Mouse (Mus musculus) lung, postnatal 10 days (tissue): ENCODE measurements around the gene St3gal6.
A peak's percentile ranks its signal among the peaks of the same experiment; 100 is the strongest.
"Not testable (repeated sequence)": the region's sequence is repeated elsewhere in the genome, so short reads cannot be mapped to it uniquely, and the experiment has no call there.

Experiments
- DNase-seq: peaks from one replicate; pipeline ENCODE4 v3.0.0; 2021

Gene St3gal6

DNA sequence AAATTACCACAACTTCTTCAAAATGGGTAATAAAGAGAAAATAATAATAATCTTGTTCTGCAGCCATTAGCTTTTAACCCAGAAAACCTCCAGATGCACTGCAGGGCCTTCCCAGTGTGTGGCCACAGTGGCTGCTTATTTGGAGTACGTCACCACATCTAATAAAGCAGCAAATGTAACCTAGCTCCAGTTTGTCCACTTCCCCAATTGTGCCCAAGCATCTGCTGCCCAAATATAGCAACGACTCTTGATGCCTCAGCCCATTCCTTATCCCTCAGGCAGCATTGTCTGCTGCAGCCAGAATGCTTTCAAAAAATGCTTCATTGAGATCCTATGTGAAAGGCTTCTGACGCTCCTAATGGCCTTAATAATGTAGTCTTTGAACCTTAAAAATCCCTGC is 49.2 kb downstream of the St3gal6 start:
- DNase-seq = no peak

DNA sequence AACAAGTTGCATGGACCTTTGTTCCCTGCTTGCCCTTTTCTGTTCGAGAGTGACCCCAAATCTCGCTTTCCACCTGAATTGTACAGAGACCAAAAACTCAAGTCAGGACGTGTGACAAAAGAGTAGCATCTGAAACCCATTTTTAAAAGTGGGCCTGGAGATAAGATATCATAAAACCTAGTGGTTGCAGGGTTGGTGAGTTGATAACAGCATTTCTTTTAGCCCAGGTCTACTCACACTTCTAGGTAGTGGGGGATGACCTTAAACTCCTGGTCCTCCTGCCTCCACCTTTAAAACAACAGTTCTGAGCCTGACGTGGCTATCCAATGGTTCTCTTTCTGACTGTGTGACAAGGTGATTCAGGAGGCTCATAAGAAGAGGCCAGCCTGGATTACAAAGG is 53.2 kb downstream of the St3gal6 start:
- no peak for DNase-seq

DNA sequence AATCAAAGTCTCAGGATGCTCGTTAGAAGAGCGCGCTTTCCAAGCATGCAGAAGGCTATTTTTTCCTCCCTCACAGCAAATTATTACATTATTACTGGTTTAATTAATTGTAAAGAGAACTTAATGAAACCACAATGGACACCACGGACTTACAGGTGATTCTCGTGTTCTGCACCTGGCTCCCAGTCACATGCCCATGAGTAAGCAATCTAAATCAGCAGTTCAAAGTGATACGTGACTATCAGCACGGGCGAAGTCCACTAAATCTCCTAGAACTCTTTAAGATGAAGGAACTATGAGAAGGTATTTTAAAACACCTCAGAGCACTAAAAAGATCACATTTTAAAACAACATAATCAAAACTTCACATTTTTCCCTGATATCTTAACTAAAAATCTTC is 54.0 kb downstream of the St3gal6 start:
- no peak for DNase-seq

DNA sequence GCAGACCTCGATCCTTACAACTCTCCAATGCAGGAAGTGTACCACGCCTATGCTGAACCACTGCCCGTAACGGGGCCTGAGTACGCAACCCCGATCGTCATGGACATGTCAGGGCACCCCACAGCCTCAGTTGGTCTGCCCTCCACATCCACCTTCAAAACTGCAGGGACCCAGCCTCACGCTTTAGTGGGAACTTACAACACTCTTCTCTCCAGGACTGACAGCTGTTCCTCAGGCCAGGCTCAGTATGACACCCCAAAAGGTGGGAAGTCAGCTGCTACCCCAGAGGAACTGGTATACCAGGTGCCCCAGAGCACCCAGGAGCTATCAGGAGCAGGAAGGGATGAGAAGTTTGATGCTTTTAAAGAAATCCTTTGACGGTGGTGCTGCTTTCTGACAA is 58.6 kb downstream of the St3gal6 start:
- no peak for DNase-seq

DNA sequence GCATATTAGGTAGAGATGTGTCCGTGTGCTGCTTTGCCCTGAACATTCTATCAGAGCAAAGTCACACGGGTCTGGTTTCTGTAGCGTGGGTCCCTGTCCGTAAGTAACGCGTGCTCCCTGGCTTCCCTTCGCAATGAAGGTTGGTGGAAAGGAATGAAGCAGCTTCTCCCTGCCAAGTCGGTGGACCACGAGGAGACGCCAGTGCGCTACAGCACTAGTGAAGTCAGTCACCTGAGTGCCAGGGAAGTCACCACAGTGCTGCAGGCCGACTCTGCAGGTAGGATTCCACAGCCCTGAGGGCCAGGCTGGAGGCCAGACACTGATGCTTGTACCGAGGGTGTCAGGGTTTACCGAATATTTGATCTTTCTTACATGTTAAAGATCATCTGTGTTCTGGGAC is 60.0 kb downstream of the St3gal6 start:
- no peak for DNase-seq

DNA sequence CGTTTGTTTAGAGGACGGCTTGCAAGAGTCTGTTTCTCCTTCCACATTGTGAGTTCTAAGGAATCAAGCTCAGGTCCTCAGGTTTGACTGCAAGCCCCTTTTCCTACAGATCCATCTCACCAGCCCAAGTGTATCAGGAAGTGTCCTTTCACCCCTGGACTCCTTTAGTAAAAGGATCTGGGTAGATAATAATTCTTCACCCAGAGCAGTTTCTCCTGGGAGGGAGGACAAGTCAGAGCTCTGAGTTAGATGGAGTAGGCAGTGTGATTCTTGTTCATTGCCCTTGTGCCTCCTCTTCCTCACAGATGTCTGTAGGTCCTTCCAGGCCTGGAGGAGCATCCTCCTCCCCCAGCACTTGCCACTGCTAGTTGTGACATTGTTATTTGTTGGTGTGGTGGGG is 61.5 kb downstream of the St3gal6 start:
- no peak for DNase-seq

DNA sequence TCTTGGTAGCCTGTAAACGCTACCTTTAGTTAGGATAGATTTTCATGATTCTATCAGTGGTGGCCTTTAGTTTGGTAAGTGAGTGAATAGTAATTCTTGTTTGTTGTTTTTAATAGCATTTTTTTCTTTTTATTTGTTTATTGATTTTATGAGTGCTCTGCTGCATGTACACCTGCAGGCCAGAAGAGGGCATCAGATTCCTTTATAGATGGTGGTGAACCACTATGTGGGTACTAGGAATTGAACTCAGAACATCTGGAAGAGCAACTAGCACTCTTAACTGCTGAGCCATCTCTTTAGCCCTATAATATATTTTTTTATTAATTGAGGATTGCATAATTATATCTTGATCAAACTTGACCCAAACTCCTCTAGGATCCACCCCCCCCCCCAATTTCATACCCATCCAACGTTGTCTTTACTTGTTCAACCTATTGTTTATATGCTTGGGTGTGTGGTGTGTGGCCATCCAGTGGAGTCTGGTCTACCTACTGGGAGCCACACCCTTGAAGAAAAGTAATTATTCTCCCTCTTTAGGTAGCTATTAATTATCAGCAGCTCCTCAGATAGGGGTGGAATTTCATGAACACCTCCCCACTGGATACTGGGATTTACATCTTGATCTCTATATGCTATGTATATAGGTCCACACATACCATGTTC is 62.1 kb downstream of the St3gal6 start:
- no peak for DNase-seq

DNA sequence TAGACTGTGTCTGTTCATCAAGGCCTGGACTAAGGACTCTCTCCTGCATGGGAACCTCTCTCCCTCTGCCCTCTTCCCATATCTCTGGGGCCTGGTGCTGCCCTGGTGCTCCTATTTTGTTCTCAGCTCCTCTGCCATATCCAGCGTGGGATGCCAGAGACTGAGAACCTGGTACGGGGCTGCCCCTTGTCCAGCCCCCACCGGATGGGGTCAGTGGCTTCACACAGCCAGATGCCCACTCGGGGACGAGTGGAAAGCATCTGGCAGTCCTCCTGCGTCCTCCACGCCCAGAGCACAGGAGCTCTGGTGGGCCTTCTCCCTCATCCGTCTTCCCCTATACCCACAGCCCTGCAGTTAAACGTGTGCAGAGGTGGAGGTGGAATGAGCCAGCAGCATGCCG is 63.7 kb downstream of the St3gal6 start:
- DNase-seq = no peak

DNA sequence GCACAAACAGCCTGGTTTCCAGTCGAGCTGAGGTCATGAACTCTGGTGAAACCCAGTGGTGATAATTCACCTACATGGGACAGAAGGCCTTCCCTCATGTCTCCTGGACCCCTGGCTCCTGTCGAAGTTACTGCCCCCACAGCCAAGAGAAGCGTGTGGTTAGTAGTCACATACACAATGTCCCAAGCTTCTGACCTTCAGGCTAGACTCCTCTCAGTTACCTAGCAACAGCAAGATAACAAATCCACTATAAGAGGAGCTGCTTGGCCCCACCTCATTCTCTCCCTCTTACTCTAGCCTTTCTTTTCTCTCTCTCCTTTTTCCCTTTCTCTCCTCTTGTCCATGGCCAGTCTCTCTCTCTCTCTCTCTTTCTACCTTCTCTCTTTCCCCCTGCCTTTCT is 64.1 kb downstream of the St3gal6 start:
- not testable (repeated sequence) for DNase-seq

DNA sequence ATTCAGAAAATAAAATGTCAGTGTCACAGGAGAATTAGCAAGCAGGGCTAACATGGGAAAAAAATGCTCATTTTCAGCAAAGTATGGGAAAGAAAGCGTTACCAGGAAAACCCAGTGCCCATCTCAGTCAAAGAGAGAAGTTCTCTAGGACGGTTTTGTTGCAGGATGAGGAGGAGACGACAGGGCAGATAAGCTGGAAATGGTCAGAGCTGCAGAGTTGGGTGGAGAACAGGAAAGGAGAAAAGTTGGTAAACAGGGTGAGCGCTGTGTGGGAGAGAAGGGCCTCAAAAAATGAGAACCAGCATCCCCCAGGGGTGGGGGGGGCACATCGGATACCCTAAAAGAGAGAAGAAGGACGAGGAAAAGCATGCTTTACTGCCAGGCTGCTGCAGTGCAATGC is 67.1 kb downstream of the St3gal6 start:
- no peak for DNase-seq

DNA sequence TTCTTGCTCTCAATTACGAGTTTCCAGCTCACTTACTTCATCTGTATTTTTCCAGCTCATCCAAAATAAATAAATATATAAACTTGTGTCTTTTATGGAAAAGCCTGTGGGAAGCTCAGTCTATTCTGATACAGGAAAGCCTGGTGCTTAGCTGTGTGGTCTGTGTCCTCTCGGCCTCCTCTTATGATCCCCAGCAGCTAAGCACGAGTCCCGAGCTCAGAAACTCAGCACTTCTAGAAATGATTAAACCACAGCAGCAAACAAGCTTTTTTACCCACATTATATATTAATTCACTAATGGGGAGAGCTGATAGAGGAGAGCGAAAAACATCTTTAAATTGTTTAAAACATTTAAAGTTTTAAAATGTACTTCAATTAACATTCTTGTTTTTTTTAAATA is 67.6 kb downstream of the St3gal6 start:
- no peak for DNase-seq

DNA sequence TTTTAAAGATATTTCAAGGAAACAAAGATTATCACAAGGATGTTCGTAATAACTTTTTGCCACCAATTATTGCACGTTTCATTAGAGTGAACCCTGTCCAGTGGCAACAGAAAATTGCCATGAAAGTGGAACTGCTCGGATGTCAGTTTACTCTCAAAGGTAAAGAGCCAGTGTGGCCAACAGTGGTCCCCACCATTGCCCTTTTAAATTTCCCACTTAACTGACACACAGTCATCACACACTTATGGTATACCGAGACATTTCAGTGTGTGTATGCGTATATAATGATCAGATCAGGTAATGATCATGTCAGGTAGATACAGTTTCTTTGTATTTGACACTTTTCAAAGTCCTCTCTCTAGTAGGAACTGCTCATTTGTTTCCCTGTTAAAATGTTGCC is 68.9 kb downstream of the St3gal6 start:
- DNase-seq = no peak

DNA sequence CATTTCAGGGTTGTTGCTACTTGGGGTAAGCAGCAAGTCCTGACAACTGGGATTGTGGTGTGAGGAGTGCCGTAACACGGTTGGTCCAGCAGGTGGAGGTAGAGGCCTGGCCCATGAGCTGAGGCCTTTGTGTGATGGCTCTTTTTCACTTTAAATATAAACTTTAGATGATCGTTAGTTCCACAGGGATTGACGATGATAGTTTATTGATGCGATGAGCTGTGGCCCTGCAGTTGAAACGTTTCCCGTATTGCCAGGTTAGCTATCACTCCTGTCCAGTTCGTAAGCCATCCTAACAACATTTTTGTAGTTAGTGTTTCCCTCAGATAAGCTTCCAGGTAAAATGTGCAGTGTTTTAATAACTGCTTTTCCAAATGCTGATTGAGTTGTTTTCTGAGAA is 69.4 kb downstream of the St3gal6 start:
- peak; percentile 75 for DNase-seq

DNA sequence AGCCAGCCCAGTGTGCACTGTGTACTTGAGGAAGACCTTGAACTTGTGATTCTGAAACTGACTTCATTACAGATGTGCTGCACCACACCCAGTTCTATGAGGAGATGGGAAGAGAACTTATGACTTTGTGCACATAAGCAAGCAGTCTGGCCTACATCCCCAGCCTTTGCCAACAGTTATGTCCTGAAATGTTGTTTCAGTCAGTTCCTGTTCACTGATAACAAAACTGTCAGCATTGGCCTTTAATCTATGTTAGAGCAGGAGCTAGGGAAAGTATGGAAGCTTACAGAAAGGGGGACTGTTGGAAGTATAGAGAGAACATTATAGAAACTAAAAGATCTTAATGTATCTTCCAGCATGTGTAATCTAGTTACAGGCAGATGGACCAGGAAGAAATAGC is 70.2 kb downstream of the St3gal6 start:
- DNase-seq = no peak

DNA sequence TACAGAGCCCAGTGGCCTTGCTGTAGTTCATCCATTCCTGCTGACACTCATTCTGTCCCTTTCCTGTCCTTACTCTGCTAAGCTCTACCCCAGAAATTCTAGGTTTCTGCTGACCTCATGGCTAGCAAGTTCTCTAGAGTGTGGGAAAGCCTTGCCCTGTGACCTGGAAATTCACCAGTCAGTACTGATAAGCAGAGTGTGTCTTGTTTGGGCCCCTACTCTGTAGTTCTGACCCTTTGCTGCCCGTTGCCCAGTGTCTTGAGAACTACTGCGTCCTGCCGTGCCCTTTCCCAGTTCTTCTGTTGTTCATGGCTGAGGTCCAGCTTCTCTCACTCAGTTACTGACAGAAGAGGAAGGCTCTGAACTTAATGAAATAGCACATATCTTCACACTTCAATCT is 70.9 kb downstream of the St3gal6 start:
- peak; percentile 21 for DNase-seq

DNA sequence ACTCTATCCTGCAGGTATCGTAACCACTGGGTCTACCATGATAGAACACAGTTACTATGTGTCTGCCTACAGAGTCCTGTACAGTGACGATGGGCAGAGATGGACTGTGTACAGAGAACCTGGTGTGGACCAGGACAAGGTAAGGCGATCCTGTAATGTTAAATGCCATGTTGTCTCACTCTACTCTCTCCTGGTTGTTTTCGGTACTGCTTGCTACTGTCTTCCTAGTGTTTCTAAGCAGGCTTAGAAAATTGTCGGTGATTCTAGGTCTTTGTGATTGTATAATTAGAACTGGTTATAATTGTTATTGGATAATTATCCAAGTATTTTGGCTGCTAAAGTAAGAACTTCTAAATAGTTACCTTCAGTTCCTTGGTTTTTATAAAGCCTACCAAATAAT is 72.4 kb downstream of the St3gal6 start:
- no peak for DNase-seq

DNA sequence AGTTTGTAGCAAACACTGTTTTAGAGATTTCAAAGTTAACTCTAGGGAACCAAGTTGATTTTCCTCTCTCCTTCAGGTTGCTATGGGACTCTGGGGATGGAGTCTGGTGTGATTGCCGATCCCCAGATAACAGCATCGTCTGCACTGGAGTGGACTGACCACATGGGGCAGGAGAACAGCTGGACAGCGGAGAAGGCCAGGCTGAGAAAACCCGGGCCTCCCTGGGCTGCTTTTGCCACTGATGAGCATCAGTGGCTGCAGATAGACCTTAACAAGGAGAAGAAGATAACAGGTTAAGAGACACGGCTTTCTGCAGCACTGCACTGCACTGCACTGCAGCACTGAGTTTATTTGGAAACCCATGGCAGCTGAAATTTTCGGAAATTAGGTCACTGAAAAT is 73.4 kb downstream of the St3gal6 start:
- no peak for DNase-seq

DNA sequence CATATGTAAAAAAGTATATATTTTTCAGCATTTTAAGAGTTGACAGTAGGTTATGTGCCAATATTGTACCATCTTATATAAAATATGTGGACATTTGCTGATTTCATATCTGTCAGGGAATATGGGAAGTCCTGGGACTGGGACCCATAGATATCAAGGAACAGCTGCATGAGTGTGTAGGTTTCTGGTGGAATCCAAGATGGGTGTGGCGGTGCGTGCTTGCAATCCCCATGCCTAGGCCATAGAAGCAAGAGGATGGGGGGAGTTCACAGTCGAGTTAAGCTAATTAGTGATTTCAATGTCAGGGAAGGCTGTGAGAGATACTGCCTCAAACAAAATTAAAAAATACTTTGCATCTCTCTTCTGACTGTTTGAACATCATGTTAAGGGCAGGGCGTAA is 75.0 kb downstream of the St3gal6 start:
- no peak for DNase-seq

DNA sequence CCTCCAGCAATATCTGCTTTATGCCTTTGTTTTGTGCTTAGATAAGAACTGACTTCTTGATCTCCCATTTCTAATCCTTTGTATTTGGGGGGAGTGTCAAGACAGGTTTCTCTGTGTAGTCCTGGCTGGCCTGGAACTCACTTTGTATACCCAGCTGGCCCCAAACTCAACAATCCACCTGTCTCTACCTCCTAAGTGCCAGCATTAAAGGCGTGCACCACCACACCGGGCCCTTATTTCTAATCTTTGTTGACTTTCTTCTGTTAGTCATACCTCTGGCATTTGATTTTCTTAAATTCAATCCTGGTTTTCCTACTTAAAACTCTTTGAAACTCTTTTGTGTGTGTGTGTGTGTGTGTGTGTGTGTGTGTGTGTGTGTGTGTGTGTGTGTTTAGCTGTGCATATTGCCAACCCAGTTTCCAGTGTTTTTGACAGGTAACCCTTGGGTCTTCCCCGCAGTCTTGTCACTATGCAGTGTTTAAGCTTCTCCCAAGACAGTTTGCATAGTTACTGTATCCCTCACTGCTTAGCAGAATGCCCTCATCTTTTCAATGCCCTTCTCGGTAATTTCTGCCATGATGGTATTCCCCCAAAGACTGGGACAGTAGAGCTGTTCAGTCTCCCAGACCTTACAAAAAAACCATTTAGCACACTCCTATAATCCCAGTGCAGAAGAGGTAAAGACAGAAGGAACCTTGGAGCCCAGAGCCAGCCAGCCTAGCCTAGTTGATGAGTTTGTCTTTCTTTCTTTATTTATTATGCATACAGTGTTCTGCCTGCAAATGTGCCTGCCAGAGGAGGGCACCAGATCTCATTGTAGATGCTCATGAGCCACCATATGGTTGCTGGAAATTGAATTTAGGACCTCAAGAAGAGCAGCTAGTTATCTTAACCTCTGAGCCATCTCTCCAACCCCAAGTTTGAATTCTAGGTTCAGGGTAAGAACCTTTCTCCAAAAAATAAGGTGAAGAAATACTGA is 77.5 kb downstream of the St3gal6 start:
- DNase-seq = no peak

DNA sequence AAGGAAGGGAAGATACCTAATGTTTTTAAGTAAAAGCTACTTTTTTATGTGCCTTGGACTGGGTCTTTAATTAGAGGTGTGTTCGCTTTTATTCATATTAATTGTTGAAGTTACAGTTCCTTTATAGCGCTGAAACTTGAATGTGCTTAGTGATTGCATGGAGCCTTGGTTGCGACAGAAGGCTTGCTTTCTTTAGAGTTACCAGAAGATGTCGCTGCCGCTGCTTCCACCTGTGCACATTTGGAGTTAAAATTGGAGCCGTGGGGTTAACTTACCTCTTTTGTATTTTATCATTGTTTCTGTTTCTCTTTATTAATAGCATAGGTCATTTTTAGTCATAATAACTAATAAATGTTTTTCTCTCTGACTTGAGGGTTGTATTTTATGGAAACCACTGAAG is 79.3 kb downstream of the St3gal6 start:
- DNase-seq = no peak

DNA sequence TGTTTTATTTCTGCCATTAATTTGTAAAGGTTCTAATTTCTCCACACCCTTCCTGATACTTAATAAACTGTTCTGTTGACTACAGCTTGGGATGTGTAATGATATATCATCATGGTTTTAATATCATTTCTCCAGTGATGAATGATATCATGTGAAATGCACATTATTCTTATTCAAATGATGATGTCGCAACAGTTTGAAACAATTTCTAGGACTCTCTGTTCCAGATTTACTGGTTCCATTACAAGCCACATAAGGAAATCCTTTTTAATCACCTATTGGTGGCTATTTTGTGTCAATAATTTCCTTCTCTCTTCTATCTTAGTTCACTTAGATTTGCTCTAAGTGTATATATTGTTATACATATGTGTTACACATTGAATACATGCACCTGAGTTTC is 91.7 kb downstream of the St3gal6 start:
- DNase-seq = no peak

DNA sequence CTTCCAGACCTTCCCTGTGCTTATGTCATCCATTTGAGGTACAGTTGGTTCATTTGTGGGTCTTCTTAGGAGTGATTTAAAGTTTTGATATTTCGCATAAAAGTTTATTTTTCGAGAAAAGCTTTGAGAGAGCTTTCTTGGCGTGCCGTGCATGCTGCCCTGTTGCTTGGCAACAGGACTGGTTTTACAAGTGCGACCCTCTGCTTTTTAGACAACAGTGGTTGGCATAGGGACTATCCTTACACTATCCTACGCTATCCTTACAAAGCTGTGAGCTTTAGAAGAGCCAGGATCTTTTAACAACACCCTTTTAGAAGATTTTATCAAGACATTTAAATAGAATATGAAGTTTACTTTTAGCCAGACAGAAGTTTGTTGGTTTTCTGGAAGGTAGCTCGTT is 93.8 kb downstream of the St3gal6 start:
- DNase-seq = no peak

DNA sequence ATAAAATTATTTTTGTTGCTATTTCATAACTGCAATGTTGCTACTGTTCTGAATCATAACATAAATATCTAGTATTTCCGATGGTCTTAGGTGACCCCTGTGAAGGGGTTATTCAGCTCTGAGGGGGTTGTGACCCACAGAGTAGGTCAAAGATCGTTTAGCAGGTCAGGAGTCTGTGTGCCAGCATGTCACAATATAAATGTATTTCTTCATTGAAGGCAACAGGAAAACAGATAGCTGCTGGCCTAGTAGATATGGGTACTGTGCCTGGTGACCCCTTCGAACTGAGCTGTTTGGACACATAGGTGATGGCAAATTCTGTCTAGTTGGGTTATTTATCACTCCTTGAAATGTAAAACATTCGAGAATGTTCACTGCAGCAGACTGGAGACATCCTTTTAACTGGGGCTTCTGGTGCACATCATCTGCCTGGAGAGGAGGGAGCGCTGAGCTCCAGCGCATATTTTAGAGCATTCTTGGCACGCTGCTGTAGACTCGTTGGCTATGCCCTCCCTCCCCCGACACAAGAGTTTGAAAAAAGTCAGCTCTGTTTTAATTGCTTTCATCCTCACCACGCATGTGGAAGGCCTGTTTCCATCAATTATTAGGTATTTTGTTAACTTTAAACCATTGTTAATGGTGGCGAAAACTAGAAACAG is 102.2 kb downstream of the St3gal6 start:
- peak; percentile 45 for DNase-seq
